Mouse (Mus musculus) liver, adult 2 months (tissue): ENCODE measurements around the gene Smurf1.

Experiments used
- CTCF ChIP-seq: fragments of 200-500 bp; IDR thresholded peaks from 2 replicates; pipeline ENCODE4 v1.5.1; 2011; ENCODE audit warnings: low read depth, low read length, control low read depth
- POLR2A ChIP-seq: fragments of 200-500 bp; IDR thresholded peaks from 2 replicates; pipeline ENCODE4 v1.6.1; 2011; ENCODE audit warnings: low read length, control low read depth; ENCODE audit not compliant: insufficient read depth; ENCODE audit errors: extremely low read depth

- TF ChIP-seq POLR2A (no peak), CTCF (no peak)
These were observed 93.3 kb downstream of the Smurf1 start for GRCm38 (mm10) chr5:144872326-144872725.
